Mouse (Mus musculus) heart, postnatal 14 days (tissue): ENCODE results near the gene Exoc3l. TPM values are rescaled to one million over a fixed set of nuclear protein-coding genes. Genes with fewer than 3 reads are reported as not detected.
A peak's percentile ranks its signal among the peaks of the same experiment; 100 is the strongest.
"Not testable (repeated sequence)": the region's sequence is repeated elsewhere in the genome, so short reads cannot be mapped to it uniquely, and the experiment has no call there.

Experiments
- DNase-seq, 2 experiments: peaks; one replicate each; pipeline ENCODE4 v3.0.0; 2021 to 2022
- intact Hi-C: fragments of 180-260 bp; cut with DNase I; formaldehyde crosslinking; loops from one replicate; pipeline ENCODE4 v1.15.1; 2025
- total RNA-seq, 2 experiments: library from RNA; stranded (reverse); gene quantifications; 2 replicates each; pipeline ENCODE4 v1.2.3; 2021

The Exoc3l gene
- total RNA-seq, 2 experiments from 2014 or later = 8.5 to 8.6 TPM

DNA sequence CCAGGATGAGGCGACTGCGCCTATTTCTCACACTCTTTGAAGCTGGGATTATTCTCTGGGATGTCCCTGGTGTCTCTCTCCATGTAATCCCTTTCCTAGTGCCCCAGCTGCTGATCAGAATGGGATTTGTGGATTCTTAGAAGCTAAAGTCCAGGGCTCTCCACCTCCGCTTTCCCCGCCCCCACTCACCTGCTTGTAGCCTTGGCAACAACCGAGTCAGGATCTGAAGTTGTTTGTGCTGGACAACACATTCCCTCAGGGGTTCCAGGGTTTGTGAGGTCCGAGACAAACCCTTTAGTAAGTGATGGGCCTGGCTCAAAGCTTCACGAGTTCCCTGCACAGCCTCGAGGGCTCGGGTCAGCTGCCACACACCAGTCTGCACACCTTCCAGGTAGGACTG is 1.1 kb downstream of the Exoc3l start:
- DNase-seq = no peak
- intact Hi-C loops = no loop called here

DNA sequence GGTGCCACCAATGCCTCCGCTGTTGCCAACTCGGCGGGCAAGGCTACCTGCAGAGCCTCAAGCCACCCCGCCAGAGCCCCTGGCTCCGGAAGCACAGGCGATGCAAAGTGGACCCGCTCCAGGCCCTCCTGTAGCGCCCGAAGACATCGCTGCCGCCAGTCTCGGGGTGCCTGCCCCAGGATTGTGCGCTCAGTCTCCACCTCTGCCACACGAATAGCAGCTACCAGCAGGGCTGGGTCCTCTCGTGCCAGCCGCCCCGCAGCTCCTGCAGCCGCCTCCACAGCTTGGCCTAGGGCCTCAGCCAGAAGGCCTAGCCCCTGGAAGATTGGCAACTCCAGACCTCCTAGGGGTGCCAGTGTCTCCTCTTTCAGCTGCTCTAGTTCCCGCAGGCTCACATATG is 2.5 kb downstream of the Exoc3l start:
- intact Hi-C loops = no loop called here
- no peak for DNase-seq

DNA sequence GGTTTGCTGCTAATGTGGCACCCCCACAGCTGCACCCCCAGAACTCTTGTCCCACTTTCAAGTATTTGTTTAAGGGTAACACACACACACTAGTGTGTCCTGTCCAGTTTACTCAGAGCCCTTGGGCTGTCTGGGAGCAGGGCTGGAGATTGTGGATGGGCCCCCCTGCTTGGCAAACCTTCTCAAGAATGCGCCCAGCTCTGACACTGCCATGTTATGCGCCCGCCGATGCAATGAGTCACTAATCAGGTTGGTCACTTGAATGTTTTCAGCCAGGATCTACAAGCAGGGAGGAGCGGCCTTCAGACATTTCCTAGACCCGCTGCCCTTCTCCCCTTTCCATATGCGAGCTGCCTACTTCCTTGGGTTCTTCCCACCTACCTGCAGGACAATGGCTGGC is 3.4 kb downstream of the Exoc3l start:
- no peak for DNase-seq
- intact Hi-C loops = no loop called here

DNA sequence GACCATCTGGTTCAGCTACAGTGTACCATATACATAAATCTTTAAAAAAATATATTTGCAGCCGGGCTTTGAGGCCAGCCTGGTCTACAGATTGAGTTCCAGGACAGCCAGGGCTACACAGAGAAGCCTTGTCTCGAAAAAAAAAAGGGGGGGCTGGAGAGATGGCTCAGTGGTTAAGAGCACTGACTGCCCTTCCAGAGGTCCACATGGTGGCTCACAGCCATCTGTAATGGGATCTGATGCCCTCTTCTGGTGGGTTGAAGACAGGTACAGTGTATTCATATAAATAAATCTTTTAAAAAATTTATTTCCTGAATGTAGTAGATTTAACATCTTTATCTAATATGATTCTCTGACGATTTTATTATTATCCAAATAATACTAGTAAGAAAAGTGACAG is 4.1 kb downstream of the Exoc3l start:
- intact Hi-C loops = loop anchor here (2.0 kb wide), 2 partner anchors 171 to 637 kb away; no protein-coding TSS in a partner anchor
- not testable (repeated sequence) for DNase-seq

DNA sequence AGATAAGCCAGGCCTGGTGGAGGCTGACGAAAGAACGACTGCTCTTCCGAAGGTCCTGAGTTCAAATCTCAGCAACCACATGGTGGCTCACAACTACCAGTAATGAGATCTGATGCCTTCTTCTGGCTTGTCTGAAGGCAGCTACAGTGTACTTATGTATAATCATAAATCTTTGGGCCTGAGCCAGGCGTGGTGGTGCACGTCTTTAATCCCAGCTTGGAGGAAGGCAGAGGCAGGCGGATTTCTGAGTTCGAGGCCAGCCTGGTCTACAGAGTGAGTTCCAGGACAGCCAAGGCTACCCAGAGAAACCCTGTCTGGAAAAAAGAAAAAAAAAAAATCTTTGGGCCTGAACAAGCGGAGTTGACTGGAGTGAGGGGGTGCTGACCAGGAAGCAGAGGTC is 4.5 kb downstream of the Exoc3l start:
- intact Hi-C loops = loop anchor here (2.0 kb wide), 2 partner anchors 171 to 637 kb away; no protein-coding TSS in a partner anchor
- not testable (repeated sequence) for DNase-seq

DNA sequence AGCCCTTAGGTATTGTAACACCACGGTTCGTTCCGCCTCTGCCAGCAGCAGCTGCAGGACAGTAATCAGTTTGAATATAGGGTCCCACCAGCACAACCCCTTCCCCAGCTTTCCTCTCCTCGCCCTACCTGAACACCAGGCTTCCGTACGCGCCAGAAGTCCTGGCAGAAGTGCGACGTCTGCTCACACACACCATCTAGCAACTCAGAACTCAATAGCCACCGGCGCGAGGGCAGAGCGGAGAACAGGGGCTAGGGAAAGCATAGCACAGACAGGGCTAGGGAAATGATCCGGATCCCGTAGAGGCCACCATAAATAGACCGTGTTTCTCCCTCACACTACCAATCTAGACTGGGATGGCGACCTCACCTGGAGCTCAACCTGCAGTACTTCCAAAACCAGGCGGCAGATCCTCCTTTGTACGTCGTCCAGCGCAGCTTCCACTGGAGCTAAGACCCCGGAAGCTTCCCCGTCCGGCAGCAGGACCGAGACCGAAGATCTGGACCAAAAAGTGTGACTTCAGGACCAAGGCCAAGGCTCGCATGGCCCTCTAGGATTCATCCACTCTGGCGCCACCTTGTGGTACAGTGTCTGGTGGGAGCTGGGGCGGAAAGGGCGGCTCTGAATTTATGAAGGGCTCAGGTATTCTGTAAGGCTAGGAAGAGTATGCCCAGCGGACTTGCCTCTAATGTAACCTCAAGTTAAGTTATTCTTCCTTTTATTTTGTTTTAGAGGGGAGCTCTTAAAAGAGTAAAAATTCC is 5.2 kb downstream of the Exoc3l start:
- peak; percentile 90 to 98 for DNase-seq
- intact Hi-C loops = loop anchor here (2.0 kb wide), 2 partner anchors 170 to 636 kb away; no protein-coding TSS in a partner anchor

DNA sequence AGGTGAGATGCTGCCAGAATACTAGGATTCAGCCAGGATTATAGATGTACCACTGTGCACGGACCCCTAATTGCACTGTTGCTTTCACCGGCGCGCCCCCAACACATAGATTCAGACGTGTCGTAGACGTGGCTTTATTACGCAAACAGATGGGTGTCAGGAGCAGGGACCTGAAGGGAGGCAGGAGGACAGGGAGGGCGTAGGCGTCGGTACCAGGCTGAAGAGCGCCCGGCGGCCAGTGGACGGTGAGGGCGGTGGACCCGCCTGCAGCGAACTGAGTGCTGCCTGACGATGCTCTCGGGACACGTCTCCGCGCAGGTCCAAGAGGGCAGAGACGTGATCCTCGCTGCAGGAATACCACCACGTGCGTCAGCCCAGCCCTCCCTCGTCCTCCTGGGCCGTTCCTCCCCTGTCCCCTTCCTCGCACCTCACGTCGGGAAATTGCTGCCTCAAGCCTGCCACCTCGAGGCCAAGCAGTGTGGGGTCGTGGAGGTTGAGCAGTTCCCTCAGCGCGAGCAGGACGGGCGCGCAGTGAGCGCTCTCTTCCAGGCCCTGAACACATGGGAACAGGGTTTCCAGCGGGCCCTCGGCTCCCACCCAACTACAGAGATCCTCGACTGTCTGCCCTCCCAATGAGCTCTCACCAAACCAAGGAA is 6.0 kb downstream of the Exoc3l start, which contains the start of gene 4931428F04Rik:
Gene 4931428F04Rik, minus strand, starts transcription at position 60 of the 656 bp plus-strand sequence.
- DNase-seq = peak; percentile 37 to 54
- intact Hi-C loops = loop anchor here (2.0 to 5.0 kb wide), 3 partner anchors 38 to 635 kb away; no protein-coding TSS in a partner anchor

DNA sequence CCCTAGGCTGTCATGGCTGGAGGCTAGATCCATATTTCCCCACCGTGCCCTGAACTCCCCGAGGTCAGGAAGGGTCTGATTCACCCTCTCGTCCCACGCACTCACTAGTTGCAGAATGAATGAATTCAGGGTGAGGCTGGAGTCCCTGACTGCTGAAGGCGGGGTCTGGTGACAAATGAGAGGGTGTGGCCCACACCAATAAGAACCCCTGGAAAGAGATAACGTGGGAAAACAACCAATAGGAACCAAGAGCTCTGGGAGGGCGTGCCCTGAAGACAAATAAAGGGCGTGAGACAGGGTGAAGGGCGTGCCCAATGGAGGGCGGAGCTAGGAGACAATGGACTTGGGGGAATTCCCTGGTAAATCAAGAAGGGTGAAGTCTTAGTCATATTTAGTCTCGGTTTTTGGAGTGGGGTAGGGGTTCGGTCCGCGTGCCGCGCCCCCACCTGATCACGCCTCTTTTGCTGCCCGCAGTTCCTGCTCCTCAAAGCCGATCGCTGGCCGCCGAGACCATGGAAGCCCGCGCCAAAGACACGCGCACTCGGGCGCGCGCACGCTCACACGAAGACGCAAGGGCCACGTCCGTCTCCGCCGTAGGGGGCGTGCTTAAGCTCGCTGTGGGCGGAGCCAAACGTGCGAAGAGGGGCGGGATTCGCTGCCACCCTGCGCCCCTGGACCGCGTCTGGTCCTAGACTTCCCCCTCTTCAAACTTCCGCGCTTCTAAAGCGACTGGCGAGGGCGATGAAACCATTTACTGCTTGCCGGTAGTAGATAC is 6.8 kb downstream of the Exoc3l start:
- DNase-seq = peak; percentile 92 to 96
- intact Hi-C loops = loop anchor here (5.0 kb wide), 1 partner anchor 37 kb away; no protein-coding TSS in a partner anchor

DNA sequence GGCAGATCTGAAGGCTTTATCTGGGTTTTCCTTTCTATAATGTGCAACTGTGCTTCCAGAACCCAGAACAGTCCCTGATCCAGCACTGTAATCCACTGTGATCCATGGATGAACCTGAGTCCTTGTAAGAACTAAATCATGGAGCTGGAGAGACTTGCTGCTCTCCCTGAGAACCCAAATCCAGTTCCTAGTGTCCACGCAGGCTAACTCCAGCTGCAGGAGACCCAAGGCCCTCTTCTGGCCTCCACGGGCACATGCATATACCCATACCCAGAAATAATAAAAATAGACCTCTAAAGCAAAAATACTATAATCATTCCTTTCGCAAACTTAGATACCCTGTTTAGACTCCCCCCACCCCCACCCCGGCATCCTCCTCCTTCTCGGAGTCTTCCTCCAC is 7.7 kb downstream of the Exoc3l start:
- no peak for DNase-seq
- intact Hi-C loops = loop anchor here (5.0 kb wide), 1 partner anchor 36 kb away; no protein-coding TSS in a partner anchor

DNA sequence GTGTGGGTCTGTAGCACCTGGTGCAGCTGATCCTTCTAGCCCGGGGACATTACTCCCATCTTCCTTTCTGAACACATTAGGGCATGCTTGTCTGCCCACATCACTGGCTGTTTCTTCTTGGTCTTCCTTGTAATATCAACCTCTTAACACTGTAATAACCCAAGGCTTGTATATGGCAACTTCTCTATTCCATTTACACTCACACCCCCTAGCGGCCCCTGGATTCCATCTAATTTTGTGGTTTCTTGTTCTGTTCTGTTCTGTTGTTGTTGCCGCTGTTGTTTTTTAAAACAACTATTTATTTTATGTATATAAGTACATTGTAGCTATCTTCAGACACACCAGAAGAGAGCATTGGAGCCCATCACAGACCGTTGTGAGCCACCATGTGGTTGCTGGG is 9.0 kb downstream of the Exoc3l start:
- DNase-seq = no peak
- intact Hi-C loops = loop anchor here (5.0 kb wide), 1 partner anchor 35 kb away; no protein-coding TSS in a partner anchor

DNA sequence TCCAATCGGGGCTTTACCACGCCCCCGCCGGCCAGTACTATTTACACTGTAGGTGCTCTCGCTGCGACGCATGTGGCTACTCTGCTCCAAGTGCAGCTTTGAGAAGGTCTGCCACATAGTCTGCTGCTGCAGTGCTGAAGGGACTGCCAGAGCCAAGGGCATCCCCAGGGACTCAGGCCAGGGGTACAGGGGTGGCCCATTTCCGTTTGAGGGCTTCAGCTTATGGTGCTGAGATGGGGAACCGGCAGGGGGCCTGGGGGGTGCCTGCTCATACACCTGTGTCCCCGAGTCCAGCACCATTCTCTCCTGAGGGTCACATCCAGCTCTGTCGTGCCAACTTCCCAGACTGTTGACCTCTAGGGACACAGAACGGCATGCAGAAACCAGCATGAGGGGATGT is 10.4 kb downstream of the Exoc3l start:
- DNase-seq = no peak
- intact Hi-C loops = loop anchor here (5.0 kb wide), 1 partner anchor 33 kb away; no protein-coding TSS in a partner anchor

DNA sequence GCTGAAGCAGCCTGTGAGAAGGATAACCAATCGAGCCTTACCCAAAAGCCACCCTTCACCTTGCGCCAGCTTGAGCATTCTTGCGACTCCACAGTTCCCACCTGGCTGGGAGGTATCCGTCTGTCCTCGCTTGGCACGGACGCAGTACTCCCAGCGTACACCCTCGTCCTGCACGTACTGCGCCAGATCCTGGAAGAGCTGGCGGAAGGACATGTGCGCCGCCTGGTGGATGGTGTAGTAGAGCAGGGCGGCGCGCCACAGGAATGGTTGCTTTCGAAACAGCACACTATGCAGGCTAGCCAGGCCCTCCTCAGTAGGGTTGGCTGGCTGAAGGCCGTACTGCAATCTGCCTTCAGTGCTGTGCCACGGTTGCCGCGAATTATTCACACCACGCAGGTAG is 12.8 kb downstream of the Exoc3l start:
- DNase-seq = peak; percentile 70 to 71
- intact Hi-C loops = no loop called here

DNA sequence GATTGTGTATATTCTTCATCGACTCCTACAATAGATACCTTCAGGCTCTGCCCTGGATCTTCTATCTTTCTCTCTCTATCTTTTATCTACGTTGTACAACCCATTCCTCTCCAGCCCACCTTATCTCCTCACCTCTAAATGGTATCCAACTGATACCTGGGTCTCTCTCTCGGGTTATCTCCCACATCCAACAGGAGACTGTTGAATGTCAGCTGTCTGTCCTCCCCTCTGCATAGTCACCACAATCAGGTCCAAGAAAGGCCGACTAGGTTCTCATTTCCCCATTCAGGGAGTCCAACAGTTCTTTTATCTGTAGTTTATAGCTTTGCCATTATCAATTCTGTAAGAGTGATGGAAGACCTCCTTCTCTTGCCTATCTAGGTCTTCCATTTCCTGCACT is 13.7 kb downstream of the Exoc3l start:
- DNase-seq = no peak
- intact Hi-C loops = no loop called here

DNA sequence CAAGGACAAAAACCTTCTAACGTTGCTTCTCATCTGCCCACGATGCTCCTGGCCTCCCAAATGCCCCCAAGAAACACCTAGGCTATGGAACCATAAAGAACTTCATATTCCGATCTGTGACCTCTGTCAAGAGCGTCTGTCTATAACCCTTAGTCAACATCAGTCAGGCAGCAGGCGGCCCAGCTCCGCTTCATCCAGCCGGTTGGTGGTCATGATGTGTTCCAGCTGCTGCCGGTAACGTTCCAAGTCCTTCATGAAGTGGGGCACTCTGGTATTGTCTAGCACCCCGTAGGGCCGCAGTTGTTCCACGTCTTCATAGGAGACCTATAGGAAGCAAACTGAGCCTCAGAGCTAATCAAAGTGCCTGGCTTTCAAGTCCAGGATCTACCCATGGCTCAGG is 14.1 kb downstream of the Exoc3l start:
- intact Hi-C loops = no loop called here
- DNase-seq = no peak

DNA sequence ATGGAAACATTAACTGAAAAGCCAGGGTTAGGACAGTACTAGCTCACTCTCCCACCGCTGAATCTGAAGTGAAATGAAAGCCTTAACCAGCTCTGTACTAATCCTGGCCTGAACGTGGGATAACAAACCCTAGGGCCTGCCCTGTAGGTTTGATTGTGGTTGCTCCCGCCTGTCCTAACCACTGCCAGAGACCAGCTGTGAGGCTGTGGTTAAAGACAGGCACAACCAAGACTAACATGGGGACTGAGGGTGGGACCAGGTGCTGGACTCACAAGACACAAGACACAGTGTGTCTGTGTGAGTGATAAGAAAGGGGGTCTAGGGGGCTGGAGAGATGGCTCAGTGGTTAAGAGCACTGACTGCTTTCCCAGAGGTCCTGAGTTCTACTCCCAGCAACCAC is 15.3 kb downstream of the Exoc3l start:
- no peak for DNase-seq
- intact Hi-C loops = no loop called here

DNA sequence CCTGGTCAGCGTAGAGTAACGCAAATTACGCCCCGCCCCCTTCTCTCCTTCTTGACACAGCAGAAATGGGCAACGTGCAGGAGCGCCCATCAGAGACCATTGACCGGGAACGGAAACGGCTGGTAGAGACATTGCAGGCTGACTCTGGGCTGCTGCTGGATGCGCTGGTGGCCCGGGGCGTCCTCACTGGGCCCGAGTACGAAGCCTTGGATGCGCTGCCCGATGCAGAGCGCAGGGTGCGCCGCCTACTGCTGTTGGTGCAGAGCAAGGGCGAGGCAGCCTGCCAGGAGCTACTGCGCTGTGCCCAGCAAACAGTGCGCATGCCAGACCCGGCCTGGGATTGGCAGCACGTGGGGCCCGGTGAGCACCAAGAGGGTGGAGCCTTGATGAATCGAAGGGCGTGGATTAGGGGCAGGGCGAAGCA is 17.0 kb downstream of the Exoc3l start:
- intact Hi-C loops = no loop called here
- DNase-seq = peak; percentile 80 to 87

DNA sequence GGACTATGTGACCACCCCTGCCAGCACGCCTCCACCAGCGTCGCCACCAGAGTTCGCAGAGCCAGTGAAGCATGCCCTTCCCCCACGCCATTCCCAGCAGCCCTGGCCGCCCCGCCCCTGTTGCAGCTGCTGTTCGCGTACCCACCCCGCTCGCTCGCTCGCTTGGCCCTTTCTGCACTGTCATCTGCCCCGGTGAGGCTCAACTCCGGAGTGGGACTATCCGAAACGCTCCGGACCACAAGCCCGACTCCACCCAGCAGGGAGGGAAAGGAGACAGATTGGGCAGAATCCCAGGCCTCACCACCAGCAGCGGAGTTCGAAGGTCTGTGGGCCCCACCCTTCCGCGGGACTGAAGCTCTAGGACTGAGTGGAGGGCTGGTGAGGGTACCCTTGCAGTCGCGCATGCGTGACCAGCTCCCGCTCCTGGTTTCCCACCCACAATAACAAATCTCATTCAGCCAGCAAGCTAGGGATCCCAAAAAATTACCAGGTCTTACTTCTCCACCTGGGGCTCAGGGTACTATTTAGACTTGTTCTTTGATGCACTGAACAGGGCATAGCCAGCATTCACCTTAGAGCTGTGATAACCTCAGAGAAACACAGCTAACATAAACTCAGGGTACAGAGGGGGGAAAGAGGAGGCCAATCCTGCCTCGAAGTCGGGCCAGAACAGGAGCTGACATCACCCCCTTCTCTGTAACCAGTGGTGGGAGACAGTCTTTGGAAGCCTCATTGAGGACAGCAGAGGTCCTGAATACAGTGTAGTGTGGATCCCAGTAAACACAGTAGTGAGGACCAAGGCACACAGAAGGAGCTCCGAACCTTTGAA is 19.4 kb downstream of the Exoc3l start:
- intact Hi-C loops = no loop called here
- peak; percentile 66 to 73 for DNase-seq

DNA sequence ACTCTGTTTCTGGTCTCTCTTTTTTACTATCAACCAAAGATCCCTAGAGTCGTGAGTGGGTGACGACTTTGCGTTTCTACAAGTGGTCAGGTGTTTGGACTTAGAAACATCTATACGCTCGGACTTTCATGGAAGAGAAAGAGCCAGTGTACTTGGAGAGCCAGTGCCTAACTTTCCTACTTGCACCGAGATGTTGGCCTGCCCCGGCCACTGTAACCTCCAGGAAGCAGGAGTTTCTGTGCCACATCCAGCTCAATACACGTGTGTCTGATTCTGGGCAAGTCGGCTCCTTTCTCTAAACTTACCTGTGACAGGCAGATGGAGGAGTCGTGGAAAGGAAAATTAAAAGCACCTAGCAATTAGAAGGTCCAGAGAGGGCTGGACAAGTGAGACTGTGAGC is 20.1 kb downstream of the Exoc3l start, which contains the start of gene Nol3:
Gene Nol3, plus strand, starts transcription at position 301 of the 400 bp plus-strand sequence.
- intact Hi-C loops = no loop called here

DNA sequence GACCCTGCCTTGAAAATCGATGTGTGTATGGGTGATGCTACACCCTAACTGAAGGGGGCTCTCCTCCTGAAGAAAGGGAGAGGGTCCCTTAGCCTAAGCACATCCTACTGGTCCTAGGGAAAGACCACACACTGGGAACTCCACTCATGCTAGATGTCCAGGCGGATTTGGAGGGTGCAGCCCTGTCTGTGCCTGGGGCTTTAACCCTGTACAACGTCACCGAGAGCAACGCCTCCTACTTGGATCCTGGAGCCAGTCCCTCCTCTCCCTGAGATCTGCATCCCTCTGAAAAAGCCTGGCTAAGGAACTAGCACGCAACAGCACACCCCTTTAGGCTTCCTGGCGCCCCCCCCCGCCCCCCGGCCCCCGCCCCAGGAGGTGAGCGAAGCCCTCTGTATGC is 20.5 kb downstream of the Exoc3l start:
- intact Hi-C loops = no loop called here
- no peak for DNase-seq

More for the DNA sequence above, 20.1 kb downstream of the Exoc3l start, which contains the start of gene Nol3:
- DNase-seq = no peak

DNA sequence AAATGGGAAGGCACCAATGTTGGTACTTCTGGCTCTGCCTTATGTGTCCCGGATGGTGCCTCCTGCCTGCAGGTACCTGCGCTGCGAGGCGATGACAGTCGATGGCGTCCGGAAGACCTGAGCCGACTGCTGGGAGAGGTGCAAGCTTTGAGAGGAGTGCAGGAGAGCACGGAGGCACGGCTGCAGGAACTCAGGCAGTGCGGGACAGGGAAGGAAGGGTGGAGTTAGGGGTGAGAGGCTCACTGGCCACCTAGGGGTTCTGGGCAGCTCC is 25.1 kb downstream of the Exoc3l start:
- no peak for DNase-seq
- intact Hi-C loops = no loop called here
